8 mouse cellular contexts compared by ENCODE assay signal in the genomic region with DNA sequence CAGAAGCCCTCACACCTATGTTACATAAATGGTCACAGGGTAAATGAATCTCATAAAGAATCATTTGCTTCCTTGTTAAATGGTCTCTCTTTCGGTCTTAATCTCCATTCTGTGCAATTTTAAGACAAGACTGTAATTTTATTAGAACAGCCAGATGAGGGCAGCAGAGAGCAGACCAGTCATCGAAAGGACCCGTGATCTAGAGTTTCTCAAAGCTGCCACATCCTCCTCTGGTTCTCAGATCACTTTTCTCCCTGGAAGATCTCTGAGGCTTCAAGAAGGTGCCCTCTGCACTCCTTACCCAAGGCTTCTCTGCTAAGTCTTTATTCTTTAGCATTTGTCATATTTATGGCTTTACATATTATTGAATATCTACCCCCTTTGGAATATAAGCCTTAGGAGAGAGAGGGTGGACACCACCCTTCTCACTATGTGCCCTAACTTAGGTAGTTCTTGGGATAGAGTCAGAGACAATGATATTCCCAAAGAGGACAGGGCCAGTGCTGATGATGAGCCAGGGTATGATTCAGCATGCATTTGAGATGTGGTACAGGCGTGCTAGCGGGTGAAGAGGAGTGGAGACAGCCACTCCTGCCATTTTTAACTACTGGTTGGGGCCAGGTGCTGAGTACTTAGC. TPM values are rescaled to one million over a fixed set of nuclear protein-coding genes. Genes with fewer than 3 reads are reported as not detected.
DNase-seq lines count a peak whose midpoint lies in the region; ATAC-seq lines count a peak whose summit lies in the region.

No protein-coding gene starts in this region.

- no peak overlapping the region for H3K4me2 ChIP-seq in forebrain, embryonic 11.5 days (ENCODE audit: low read depth, low read length, severe bottlenecking)
- 0 out of 2 replicates have a peak overlapping the region, but pooled peaks have one; percentile 21 for H3K4me2 ChIP-seq in hindbrain, embryonic 12.5 days (replicated peaks)
- H3K4me2 ChIP-seq in midbrain, embryonic 14.5 days (ENCODE audit: low read length) = peak overlapping the region; percentile 17; the same call in 1 of the 2 replicates
- no peak overlapping the region for H3K4me2 ChIP-seq in stomach, embryonic 14.5 days (replicated peaks; ENCODE audit: low read depth, low read length)

- WGBS in forebrain, embryonic 11.5 days = 44% methylated on average over 5 of the region's 5 CpGs
- 45% methylated on average over 5 of the region's 5 CpGs for WGBS in hindbrain, embryonic 12.5 days
- WGBS in midbrain, embryonic 14.5 days = 44% methylated on average over 5 of the region's 5 CpGs
- WGBS in stomach, embryonic 14.5 days = 44% methylated on average over 5 of the region's 5 CpGs

- H3K4me1 ChIP-seq in forebrain, embryonic 11.5 days (replicated peaks; ENCODE audit: control insufficient read depth, insufficient read depth, low read length) = no peaks in the 10 kb centered on the region
- no peaks in the 10 kb centered on the region for H3K4me1 ChIP-seq in hindbrain, embryonic 12.5 days
- no peaks in the 10 kb centered on the region for H3K4me1 ChIP-seq in midbrain, embryonic 14.5 days (ENCODE audit: control insufficient read depth, insufficient read depth, low read length)
- no peaks in the 10 kb centered on the region for H3K4me1 ChIP-seq in stomach, embryonic 14.5 days (ENCODE audit: control insufficient read depth, insufficient read depth, low read length)

- H3K4me3 ChIP-seq in forebrain, embryonic 11.5 days (ENCODE audit: low read depth, low read length) = no peak overlapping the region
- H3K4me3 ChIP-seq in hindbrain, embryonic 12.5 days = no peak overlapping the region
- H3K4me3 ChIP-seq in midbrain, embryonic 14.5 days (replicated peaks; ENCODE audit: low read depth, low read length) = no peak overlapping the region
- no peak overlapping the region for H3K4me3 ChIP-seq in stomach, embryonic 14.5 days (ENCODE audit: low read depth, low read length)

- H3K27ac ChIP-seq in forebrain, embryonic 11.5 days (ENCODE audit: low read depth, low read length) = no peak overlapping the region
- H3K27ac ChIP-seq in hindbrain, embryonic 12.5 days = no peak overlapping the region
- H3K27ac ChIP-seq in midbrain, embryonic 14.5 days (replicated peaks; ENCODE audit: low read depth, low read length) = no peak overlapping the region
- no peak overlapping the region for H3K27ac ChIP-seq in stomach, embryonic 14.5 days (ENCODE audit: low read length)

- no peaks in the 10 kb centered on the region for H3K27me3 ChIP-seq in forebrain, embryonic 11.5 days (ENCODE audit: control insufficient read depth, insufficient read depth, low read length)
- peaks cover 2% of the 10 kb centered on the region; the same call in 1 of the 2 replicates for H3K27me3 ChIP-seq in hindbrain, embryonic 12.5 days
- no peaks in the 10 kb centered on the region for H3K27me3 ChIP-seq in midbrain, embryonic 14.5 days (ENCODE audit: control insufficient read depth, insufficient read depth, low read length)
- H3K27me3 ChIP-seq in stomach, embryonic 14.5 days (ENCODE audit: control insufficient read depth, insufficient read depth, low read length) = no peaks in the 10 kb centered on the region

- ATAC-seq in forebrain, embryonic 11.5 days (replicated peaks; ENCODE audit: low FRiP score) = no peak; the same call in 1 of the 2 replicates
- ATAC-seq in hindbrain, embryonic 12.5 days (ENCODE audit: low FRiP score) = no peak
- ATAC-seq in midbrain, embryonic 14.5 days (ENCODE audit: low FRiP score, low TSS enrichment) = peak; percentile 4; the same call in 1 of the 2 replicates
- ATAC-seq in stomach, embryonic 14.5 days (ENCODE audit: insufficient number of reproducible peaks, insufficient read depth, low FRiP score, low read depth) = peak; percentile 10; the same call in 1 of the 2 replicates

- no peaks in the 10 kb centered on the region for H3K36me3 ChIP-seq in forebrain, embryonic 11.5 days (ENCODE audit: control insufficient read depth, insufficient read depth, low read length)
- no peaks in the 10 kb centered on the region for H3K36me3 ChIP-seq in hindbrain, embryonic 12.5 days
- no peaks in the 10 kb centered on the region for H3K36me3 ChIP-seq in midbrain, embryonic 14.5 days (ENCODE audit: control insufficient read depth, insufficient read depth, low read length)
- H3K36me3 ChIP-seq in stomach, embryonic 14.5 days (ENCODE audit: control insufficient read depth, insufficient read depth, low read length) = no peaks in the 10 kb centered on the region

- DNase-seq in urinary bladder, postnatal 14 days (ENCODE audit: low spot score) = peak; percentile 62
- no peak for DNase-seq in urinary bladder, adult 2 months (ENCODE audit: low spot score)
- DNase-seq in brain, adult 2 months (ENCODE audit: low read depth, low spot score) = peak; percentile 83
- DNase-seq in forebrain, embryonic 11.5 days (ENCODE audit: low spot score) = peak; percentile 81
- peak; percentile 70 for DNase-seq in left cerebral cortex, postnatal 4 days
- peak; percentile 90 for DNase-seq in midbrain, embryonic 14.5 days

- H3K9me3 ChIP-seq in forebrain, embryonic 11.5 days (ENCODE audit: control insufficient read depth, low read length) = no peaks in the 10 kb centered on the region
- H3K9me3 ChIP-seq in hindbrain, embryonic 12.5 days (replicated peaks) = no peaks in the 10 kb centered on the region
- H3K9me3 ChIP-seq in midbrain, embryonic 14.5 days (ENCODE audit: control insufficient read depth, low read length) = no peaks in the 10 kb centered on the region
- no peaks in the 10 kb centered on the region for H3K9me3 ChIP-seq in stomach, embryonic 14.5 days (ENCODE audit: control insufficient read depth, low read depth, low read length)

- intact Hi-C loops in left cerebral cortex, postnatal 4 days (cut with DNase I) = loop anchor here (10.0 kb wide), 1 partner anchor 193 kb away; no protein-coding TSS in a partner anchor

- H3K9ac ChIP-seq in forebrain, embryonic 11.5 days (ENCODE audit: low read length) = no peak overlapping the region
- H3K9ac ChIP-seq in hindbrain, embryonic 12.5 days = no peak overlapping the region
- no peak overlapping the region for H3K9ac ChIP-seq in midbrain, embryonic 14.5 days (replicated peaks; ENCODE audit: low read length)
- no peak overlapping the region for H3K9ac ChIP-seq in stomach, embryonic 14.5 days (replicated peaks; ENCODE audit: low read depth, low read length)

RNA-seq across cellular contexts. Expression of gene Lrrc9, which starts 20.3 kb away (rescaled TPM):
- polyA plus RNA-seq in urinary bladder, adult 2 months (2012; rRNA removed) = 0.07 TPM in 2 replicates
- 2.6 and 2.8 TPM in 2 replicates for polyA plus RNA-seq in forebrain, embryonic 11.5 days (2014; fragmentation: Nextera tagmentation; extraction: Ambion mirVana)
- polyA plus RNA-seq in hindbrain, embryonic 12.5 days (2016; fragmentation: Nextera tagmentation; extraction: Ambion mirVana) = 2.7 and 3.2 TPM in 2 replicates
- total RNA-seq in left cerebral cortex, postnatal 4 days (2021) = 1 to 10 TPM; 5.4 to 5.7 TPM
- 5.0 TPM in 2 replicates for polyA plus RNA-seq in midbrain, embryonic 14.5 days (2014; fragmentation: Nextera tagmentation; extraction: Ambion mirVana)
- polyA plus RNA-seq in stomach, embryonic 14.5 days (2014; fragmentation: Nextera tagmentation; extraction: Ambion mirVana) = 0.34 and 0.42 TPM in 2 replicates

RNA-seq across cellular contexts. Expression of gene Rtn1, which starts 53.2 kb away (rescaled TPM):
- polyA plus RNA-seq in urinary bladder, adult 2 months (2012; rRNA removed) = 2.8 and 2.9 TPM in 2 replicates
- 235 and 273 TPM in 2 replicates for polyA plus RNA-seq in forebrain, embryonic 11.5 days (2014; fragmentation: Nextera tagmentation; extraction: Ambion mirVana)
- 892 and 927 TPM in 2 replicates for polyA plus RNA-seq in hindbrain, embryonic 12.5 days (2016; fragmentation: Nextera tagmentation; extraction: Ambion mirVana)
- 1,000 to 10,000 TPM; 1,597 to 1,728 TPM for total RNA-seq in left cerebral cortex, postnatal 4 days (2021)
- 2,477 and 2,923 TPM in 2 replicates for polyA plus RNA-seq in midbrain, embryonic 14.5 days (2014; fragmentation: Nextera tagmentation; extraction: Ambion mirVana)
- 78.8 and 84.3 TPM in 2 replicates for polyA plus RNA-seq in stomach, embryonic 14.5 days (2014; fragmentation: Nextera tagmentation; extraction: Ambion mirVana)

Comparison
In these comparisons a context has a peak if more than half of its experiments do, and no peak if none do; other contexts are left out.
1. ATAC-seq: peak in midbrain, embryonic 14.5 days (single experiment) and stomach, embryonic 14.5 days (single experiment); none in forebrain, embryonic 11.5 days (single experiment) and hindbrain, embryonic 12.5 days (single experiment).
2. H3K4me2 ChIP-seq: peak in hindbrain, embryonic 12.5 days (single experiment) and midbrain, embryonic 14.5 days (single experiment); none in forebrain, embryonic 11.5 days (single experiment) and stomach, embryonic 14.5 days (single experiment).
3. RNA of gene Rtn1, which starts 53.2 kb away (polyA plus RNA-seq): 2,477 to 2,923 TPM in midbrain, embryonic 14.5 days, 892 to 927 TPM in hindbrain, embryonic 12.5 days, 235 to 273 TPM in forebrain, embryonic 11.5 days and 78.8 to 84.3 TPM in stomach, embryonic 14.5 days; 2.8 to 2.9 TPM in urinary bladder, adult 2 months; every median in the first group is over 10 times any median in the second.